ENCODE assay signal across 9 mouse cellular contexts in genomic region chr1:88456451-88457072, GRCm38 (mm10). TPM values are rescaled to one million over a fixed set of nuclear protein-coding genes. Genes with fewer than 3 reads are reported as not detected.
DNase-seq lines count a peak whose midpoint lies in the region; ATAC-seq and TF ChIP-seq lines count a peak whose summit lies in the region.
"Had no signal": no experiment of that assay in that cellular context is flagged by ENCODE, and none has a peak within 500 bp of the region (broad histone marks: within the 10 kb centered on the region; RNA-seq: fewer than 3 reads in every experiment).

No protein-coding gene starts in this region.

- H3K27ac ChIP-seq in forebrain, embryonic 13.5 days, result no peak overlapping the region
- H3K27ac ChIP-seq in heart, embryonic 16.5 days (ENCODE audit: low read length), result no peak overlapping the region
- H3K27ac ChIP-seq in liver, embryonic 14.5 days, result no peak overlapping the region
- H3K27ac ChIP-seq in neural tube, embryonic 13.5 days (replicated peaks), result no peak overlapping the region; the same call in 1 of the 2 replicates

- no peak overlapping the region for H3K9ac ChIP-seq in forebrain, embryonic 13.5 days
- H3K9ac ChIP-seq in heart, embryonic 16.5 days (ENCODE audit: low read length), result no peak overlapping the region
- H3K9ac ChIP-seq in liver, embryonic 14.5 days (replicated peaks), result no peak overlapping the region
- H3K9ac ChIP-seq in neural tube, embryonic 13.5 days, result no peak overlapping the region

- H3K9me3 ChIP-seq in forebrain, embryonic 13.5 days (replicated peaks), result no peaks in the 10 kb centered on the region
- peaks cover 2% of the 10 kb centered on the region; the same call in 1 of the 2 replicates for H3K9me3 ChIP-seq in heart, embryonic 16.5 days (replicated peaks; ENCODE audit: control insufficient read depth, low read length)
- no peaks in the 10 kb centered on the region for H3K9me3 ChIP-seq in liver, embryonic 14.5 days (ENCODE audit: control insufficient read depth, low read length)
- no peaks in the 10 kb centered on the region for H3K9me3 ChIP-seq in neural tube, embryonic 13.5 days

- peak; percentile 58 for ATAC-seq in cerebellum, adult (ENCODE audit: insufficient number of reproducible peaks, low FRiP score, low TSS enrichment)
- ATAC-seq in forebrain, embryonic 13.5 days, result peak; percentile 86
- peak; percentile 40; the same call in 1 of the 2 replicates for ATAC-seq in heart, embryonic 16.5 days (replicated peaks; ENCODE audit: extremely low read depth, insufficient read depth, low FRiP score)
- ATAC-seq in liver, embryonic 14.5 days (ENCODE audit: insufficient read depth), result no peak
- ATAC-seq in neural tube, embryonic 13.5 days (ENCODE audit: low read depth), result peak; percentile 80

- no peaks in the 10 kb centered on the region for H3K27me3 ChIP-seq in forebrain, embryonic 13.5 days
- H3K27me3 ChIP-seq in heart, embryonic 16.5 days (ENCODE audit: control insufficient read depth, insufficient read depth, low read length), result no peaks in the 10 kb centered on the region
- H3K27me3 ChIP-seq in liver, embryonic 14.5 days (ENCODE audit: control insufficient read depth, insufficient read depth, low read length), result no peaks in the 10 kb centered on the region
- H3K27me3 ChIP-seq in neural tube, embryonic 13.5 days, result no peaks in the 10 kb centered on the region

- no peak overlapping the region for H3K4me2 ChIP-seq in forebrain, embryonic 13.5 days
- H3K4me2 ChIP-seq in heart, embryonic 16.5 days (ENCODE audit: low read depth, low read length), result no peak overlapping the region
- H3K4me2 ChIP-seq in liver, embryonic 14.5 days (ENCODE audit: low read depth), result no peak overlapping the region
- H3K4me2 ChIP-seq in neural tube, embryonic 13.5 days, result no peak overlapping the region

- no peaks in the 10 kb centered on the region for H3K36me3 ChIP-seq in forebrain, embryonic 13.5 days (ENCODE audit: poor library complexity, severe bottlenecking)
- H3K36me3 ChIP-seq in heart, embryonic 16.5 days (ENCODE audit: control insufficient read depth, insufficient read depth), result no peaks in the 10 kb centered on the region
- H3K36me3 ChIP-seq in liver, embryonic 14.5 days (replicated peaks; ENCODE audit: control insufficient read depth, insufficient read depth, low read depth), result no peaks in the 10 kb centered on the region
- H3K36me3 ChIP-seq in neural tube, embryonic 13.5 days, result no peaks in the 10 kb centered on the region

- H3K4me3 ChIP-seq in forebrain, embryonic 13.5 days, result no peak overlapping the region
- no peak overlapping the region for H3K4me3 ChIP-seq in heart, embryonic 16.5 days (ENCODE audit: low read length)
- H3K4me3 ChIP-seq in liver, embryonic 14.5 days (ENCODE audit: insufficient read depth in 1 of 2, low read depth in 2 of 2, low read length in 2 of 2), result no peak overlapping the region
- H3K4me3 ChIP-seq in neural tube, embryonic 13.5 days, result no peak overlapping the region

- 45% methylated on average over 14 of the region's 14 CpGs for WGBS in forebrain, embryonic 13.5 days
- WGBS in heart, embryonic 16.5 days, result 53% methylated on average over 14 of the region's 14 CpGs
- WGBS in liver, embryonic 14.5 days (ENCODE audit: insufficient replicate concordance), result 48% methylated on average over 14 of the region's 14 CpGs
- WGBS in neural tube, embryonic 13.5 days, result 47% methylated on average over 14 of the region's 14 CpGs

- peak; percentile 94 for DNase-seq in ES-CJ7 (ENCODE audit: low read depth, low spot score)
- DNase-seq in kidney, postnatal 25 days, result peak; percentile 77 to 84
- peak in 2 of 3 experiments; percentile 26 for DNase-seq in liver, embryonic 14.5 days (ENCODE audit: low read depth in 3 of 3, low spot score in 3 of 3)
- peak; percentile 54 for DNase-seq in testis, postnatal 14 days (ENCODE audit: low spot score)

- no peaks in the 10 kb centered on the region for H3K4me1 ChIP-seq in forebrain, embryonic 13.5 days
- no peaks in the 10 kb centered on the region for H3K4me1 ChIP-seq in heart, embryonic 16.5 days (ENCODE audit: control insufficient read depth, insufficient read depth, low read length)
- H3K4me1 ChIP-seq in liver, embryonic 14.5 days (replicated peaks; ENCODE audit: control insufficient read depth in 2 of 2, insufficient read depth in 2 of 2, low read length in 1 of 2), result no peaks in the 10 kb centered on the region
- H3K4me1 ChIP-seq in neural tube, embryonic 13.5 days (replicated peaks), result peaks cover 11% of the 10 kb centered on the region; the same call in 1 of the 2 replicates

- TF ChIP-seq CTCF in liver, embryonic 14.5 days (IDR thresholded peaks at IDR 0.05; ENCODE audit: low read depth), result peak; percentile 89

- no peak for TF ChIP-seq EP300 in liver, embryonic 14.5 days (IDR thresholded peaks at IDR 0.05; ENCODE audit: low read depth)

RNA-seq across cellular contexts. Expression of gene Spp2, which starts 49.8 kb away (rescaled TPM):
- 0.47 TPM in 1 of 2 replicates, not detected in the other for polyA plus RNA-seq in forebrain, embryonic 13.5 days (2015; fragmentation: Nextera tagmentation; extraction: Ambion mirVana)
- 0.29 and 0.56 TPM in 2 replicates for polyA plus RNA-seq in heart, embryonic 16.5 days (2015; fragmentation: Nextera tagmentation; extraction: Ambion mirVana)
- 158 and 168 TPM in 2 replicates for polyA plus RNA-seq in liver, embryonic 14.5 days (2012; rRNA removed)
- 329 and 371 TPM in 2 replicates for polyA plus RNA-seq in liver, embryonic 14.5 days (2014; fragmentation: Nextera tagmentation; extraction: Ambion mirVana)
- polyA plus RNA-seq in neural tube, embryonic 13.5 days (2015; fragmentation: Nextera tagmentation; extraction: Ambion mirVana), result 0.54 TPM in 1 of 2 replicates, not detected in the other

RNA-seq across cellular contexts. Expression of gene Glrp1, which starts 53.3 kb away (rescaled TPM):
- not detected in 2 replicates for polyA plus RNA-seq in forebrain, embryonic 13.5 days (2015; fragmentation: Nextera tagmentation; extraction: Ambion mirVana)
- 0.09 and 0.24 TPM in 2 replicates for polyA plus RNA-seq in heart, embryonic 16.5 days (2015; fragmentation: Nextera tagmentation; extraction: Ambion mirVana)
- polyA plus RNA-seq in liver, embryonic 14.5 days (2012; rRNA removed), result 0.05 and 0.09 TPM in 2 replicates
- polyA plus RNA-seq in liver, embryonic 14.5 days (2014; fragmentation: Nextera tagmentation; extraction: Ambion mirVana), result not detected in 2 replicates
- not detected in 2 replicates for polyA plus RNA-seq in neural tube, embryonic 13.5 days (2015; fragmentation: Nextera tagmentation; extraction: Ambion mirVana)
- polyA plus RNA-seq: large intestine, adult 2 months had no signal

Comparison
In these comparisons a context has a peak if more than half of its experiments do, and no peak if none do; other contexts are left out.
1. DNase-seq: peak in every context shown above with its lines; median percentile 94 in ES-CJ7; 80 in kidney, postnatal 25 days; 54 in testis, postnatal 14 days; 26 in liver, embryonic 14.5 days.
2. RNA of gene Spp2, which starts 49.8 kb away (polyA plus RNA-seq): 158 to 371 TPM in liver, embryonic 14.5 days; 0.29 to 0.56 TPM in heart, embryonic 16.5 days, 0.54 TPM in neural tube, embryonic 13.5 days and 0.47 TPM in forebrain, embryonic 13.5 days; every median in the first group is over 100 times any median in the second.